Mouse (Mus musculus): ENCODE results near the gene Rab25.

Gene Rab25

GRCm38 (mm10) chr3:88526157-88527131, 21.7 kb downstream of the Rab25 start:
- no peak for DNase-seq (ENCODE audit: low read depth, low spot score)

- DNase-seq (ENCODE audit: low read depth, low spot score): no peak
Measured at GRCm38 (mm10) chr3:88525021-88525420, 23.1 kb downstream of the Rab25 start.

DNA sequence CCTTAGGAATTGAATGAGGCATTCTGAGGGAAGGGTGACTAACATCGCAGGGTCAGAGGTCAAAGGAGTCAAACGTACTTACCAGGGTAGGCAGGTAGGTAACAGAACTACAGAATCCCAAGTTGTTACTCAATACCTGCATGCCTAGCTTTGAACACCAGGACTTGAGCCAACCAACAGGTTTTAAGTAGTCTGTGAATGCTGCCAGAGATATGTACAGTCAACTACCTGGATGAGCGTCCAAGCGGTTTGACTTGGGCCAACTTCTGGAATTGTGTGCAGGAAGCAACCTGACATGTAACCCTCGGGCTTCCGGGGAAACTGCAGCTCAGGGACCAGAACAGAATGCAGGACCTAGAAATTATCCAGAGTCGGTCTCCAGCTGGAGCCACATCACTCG, 25.1 kb downstream of the Rab25 start:
- no peak for DNase-seq (ENCODE audit: low read depth, low spot score)

GRCm38 (mm10) chr3:88521803-88522331, 26.2 kb downstream of the Rab25 start:
- DNase-seq (ENCODE audit: low read depth, low spot score): no peak

DNA sequence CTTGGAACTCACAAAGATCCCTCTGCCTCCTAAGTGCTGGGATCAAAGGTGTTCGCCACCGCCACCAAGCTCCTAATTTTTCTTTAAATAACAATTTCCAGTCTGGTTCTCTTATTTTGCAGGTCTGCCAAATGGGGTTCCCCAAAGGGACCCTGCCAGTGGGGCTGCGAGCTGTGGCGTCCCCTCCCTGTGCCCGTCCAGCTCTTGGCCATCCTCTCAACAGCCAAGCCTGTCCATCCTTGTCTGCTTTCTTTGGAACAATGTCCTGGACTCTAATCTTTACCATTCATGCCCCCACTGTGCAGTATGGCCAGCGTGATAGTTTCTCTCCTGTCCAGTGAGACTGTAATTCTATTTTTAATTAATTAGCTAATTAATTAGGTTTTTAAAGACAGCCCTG, 26.9 kb downstream of the Rab25 start:
- no peak for DNase-seq (ENCODE audit: low read depth, low spot score)

DNA sequence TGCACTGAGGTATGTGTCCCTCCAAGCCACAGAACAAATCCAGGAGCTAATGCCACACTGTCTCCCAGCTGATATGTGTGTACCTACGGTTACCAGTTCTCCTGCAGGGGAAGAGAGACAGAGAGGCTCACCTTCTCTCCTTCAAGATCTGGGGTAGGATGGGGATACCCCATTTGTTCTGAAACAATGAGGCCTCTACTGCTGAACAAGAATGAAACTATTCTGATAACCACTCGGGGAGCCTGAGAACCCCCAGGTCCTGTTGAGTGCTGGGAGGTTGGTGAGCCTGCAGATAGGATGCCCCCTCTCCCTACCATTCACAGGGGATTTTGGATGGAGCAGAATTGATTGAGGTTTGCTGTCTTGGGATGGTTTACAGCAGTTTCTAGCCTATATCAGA, 28.0 kb downstream of the Rab25 start:
- no peak for DNase-seq (ENCODE audit: low read depth, low spot score)

GRCm38 (mm10) chr3:88518411-88518810, 29.7 kb downstream of the Rab25 start:
- DNase-seq (ENCODE audit: low read depth, low spot score): no peak

DNA sequence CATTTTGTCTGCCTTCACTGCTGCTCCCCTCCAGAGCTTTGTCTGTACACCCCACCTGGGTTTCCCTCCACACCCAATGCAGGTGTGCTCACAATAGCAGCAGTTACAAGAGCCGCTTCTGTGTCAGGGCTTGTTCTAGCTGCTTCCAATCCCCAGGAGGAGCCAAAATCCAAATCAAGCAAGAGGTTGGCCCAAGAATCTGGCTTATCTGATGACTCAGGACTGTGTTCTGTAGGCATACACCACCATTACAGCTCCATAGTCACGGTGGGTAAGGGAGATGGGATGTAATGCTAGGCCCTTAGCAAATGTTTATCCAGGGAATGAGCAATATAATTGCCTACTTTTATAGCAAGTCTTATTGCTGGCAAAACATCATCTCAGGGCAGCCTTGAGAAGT, 31.7 kb downstream of the Rab25 start:
- DNase-seq (ENCODE audit: low read depth, low spot score): no peak

DNA sequence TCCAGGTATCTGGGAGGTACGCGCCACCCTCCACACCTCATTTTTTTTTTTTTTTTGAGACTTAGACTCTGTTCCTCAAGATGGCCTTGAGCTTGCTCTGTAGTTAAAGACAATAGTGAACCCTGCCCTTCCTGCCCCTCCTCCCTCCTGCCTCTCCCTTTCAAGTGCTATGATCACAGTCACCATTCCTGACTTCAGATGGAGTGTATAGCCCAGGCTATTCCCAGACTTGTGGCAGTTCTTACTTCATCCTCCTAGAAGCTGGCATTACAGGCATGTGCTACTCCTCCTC, 33.1 kb downstream of the Rab25 start:
- no peak for DNase-seq (ENCODE audit: low read depth, low spot score)

- DNase-seq (ENCODE audit: low read depth, low spot score): no peak
Measured at GRCm38 (mm10) chr3:88514231-88515094, 33.6 kb downstream of the Rab25 start.

GRCm38 (mm10) chr3:88513546-88514115, 34.5 kb downstream of the Rab25 start:
- no peak for DNase-seq (ENCODE audit: low read depth, low spot score)

DNA sequence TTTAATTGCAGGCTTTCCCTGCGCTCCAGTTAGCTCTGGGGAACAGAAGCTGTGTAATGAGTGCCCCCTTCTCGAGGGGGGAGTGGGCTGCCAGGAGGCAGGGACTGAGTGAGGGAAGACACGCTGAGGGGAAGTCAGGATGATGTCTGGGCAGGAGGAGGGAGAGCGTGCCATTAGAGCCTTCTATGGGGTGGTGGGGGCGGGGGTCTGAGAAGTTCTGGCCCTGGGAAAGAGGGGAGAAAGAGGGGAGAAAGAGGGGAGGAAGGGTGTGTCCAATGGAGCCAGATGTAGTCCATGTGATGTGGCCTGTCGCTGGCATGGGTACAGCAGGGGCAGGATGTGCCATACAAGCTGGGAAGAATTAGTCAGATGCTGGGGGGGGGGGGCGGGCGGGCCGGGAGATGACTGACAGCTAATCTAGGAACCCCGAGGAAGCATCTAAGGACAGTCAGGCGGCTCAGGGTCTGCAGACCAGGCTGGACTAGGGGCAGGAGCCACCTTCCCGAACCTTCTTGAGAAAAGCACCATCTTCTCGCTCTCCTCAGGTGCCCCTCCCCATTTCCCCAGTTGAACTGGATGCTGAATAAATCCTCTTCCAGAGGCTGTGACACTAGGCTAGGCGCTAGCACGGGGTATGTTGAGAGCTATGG, 35.1 kb downstream of the Rab25 start:
- DNase-seq (ENCODE audit: low read depth, low spot score): no peak

DNA sequence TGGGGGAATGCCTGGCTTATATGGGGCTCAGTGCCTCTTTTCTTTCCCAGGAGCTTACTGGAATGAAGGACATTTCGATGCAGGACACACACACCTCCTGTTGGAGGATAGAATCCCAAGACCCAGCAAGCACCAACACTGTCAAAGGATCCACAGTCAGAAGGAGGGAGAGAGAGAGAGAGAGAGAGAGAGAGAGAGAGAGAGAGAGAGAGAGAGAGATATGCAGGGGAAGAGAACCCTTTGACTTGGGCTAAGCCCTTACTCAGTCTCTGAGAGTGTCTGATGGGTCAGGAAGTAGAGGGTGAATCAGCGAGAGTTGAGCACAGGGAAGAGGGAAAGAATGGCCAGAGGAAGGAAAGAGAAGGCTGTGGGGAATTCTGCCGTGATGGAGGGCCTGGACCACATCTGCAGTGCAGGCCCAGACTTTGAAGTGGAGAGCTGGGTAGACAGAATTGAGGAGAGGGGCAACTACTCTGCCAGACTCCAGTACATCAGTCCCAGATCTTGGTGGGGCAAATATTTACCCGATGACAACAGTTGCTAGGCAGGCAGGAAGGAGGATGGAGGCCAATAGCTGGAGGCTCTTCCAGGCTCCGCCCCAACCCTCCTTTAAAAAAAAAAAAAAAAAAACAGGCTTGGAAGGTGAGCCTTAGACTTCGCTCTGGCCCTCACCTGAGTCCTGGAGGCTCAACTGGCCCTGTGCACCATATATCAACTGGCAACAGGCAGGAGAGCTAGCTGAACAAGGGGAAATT, 35.8 kb downstream of the Rab25 start:
- no peak for DNase-seq (ENCODE audit: low read depth, low spot score)

DNA sequence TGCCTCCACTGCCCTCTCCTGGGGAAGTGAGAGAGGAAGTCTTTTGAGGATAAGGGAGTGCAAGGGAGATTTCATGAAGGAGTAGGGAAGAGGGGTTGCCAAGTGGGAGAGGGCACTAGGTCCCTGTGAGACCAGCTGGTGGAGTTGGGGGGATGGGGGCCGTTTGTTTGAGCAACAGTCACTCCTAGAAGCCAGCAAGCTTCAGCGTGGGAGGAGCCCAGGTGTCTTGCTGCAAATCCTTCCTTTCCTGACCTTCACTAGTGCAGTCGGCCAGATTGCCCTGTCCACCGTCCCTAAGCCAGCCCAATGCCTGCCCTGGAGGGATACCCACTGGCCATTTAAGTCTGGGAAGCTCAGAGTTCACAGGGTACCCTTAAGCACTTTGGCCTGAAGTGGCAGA, 36.5 kb downstream of the Rab25 start:
- DNase-seq (ENCODE audit: low read depth, low spot score): no peak

DNA sequence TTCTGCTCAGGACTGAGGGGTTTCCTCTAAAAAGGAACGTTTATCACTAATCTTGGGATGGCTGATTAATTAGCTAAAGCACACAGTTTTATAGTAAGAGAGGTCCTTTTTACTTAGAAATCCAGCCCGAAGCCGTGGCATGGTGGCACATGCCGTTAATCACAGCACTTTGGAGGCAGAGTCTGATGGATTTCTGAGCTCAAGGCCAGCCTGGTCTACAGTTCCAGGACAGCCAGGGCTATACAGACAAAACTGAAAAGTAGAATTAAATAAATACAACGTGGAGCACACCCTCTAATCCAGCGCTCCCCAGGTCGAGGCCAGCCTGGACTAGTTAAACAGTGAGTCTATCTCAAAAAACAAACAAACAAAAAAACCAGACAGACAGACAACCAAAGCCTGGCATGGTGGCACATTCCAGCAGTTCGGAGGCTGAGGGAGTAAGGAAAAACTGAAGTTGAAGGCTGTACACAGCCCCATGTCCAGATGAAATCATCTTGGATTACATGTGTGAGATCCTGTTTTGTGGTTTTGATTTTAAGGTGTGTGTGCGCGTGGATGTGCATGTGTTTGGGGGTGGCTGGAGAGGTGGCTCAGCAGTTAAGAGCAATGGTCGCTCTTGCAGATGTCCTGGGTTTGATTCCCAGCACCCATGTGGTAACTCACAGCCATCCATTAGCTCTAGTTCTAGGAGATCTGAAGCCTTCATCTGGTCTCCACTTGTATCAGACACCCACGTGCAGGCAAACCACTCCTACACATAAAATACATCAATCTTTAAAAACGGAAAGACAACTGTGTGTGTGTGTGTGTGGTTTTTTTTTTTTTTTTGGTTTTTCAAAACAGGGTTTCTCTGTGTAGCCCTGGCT, 37.4 kb downstream of the Rab25 start:
- DNase-seq (ENCODE audit: low read depth, low spot score): no peak

DNA sequence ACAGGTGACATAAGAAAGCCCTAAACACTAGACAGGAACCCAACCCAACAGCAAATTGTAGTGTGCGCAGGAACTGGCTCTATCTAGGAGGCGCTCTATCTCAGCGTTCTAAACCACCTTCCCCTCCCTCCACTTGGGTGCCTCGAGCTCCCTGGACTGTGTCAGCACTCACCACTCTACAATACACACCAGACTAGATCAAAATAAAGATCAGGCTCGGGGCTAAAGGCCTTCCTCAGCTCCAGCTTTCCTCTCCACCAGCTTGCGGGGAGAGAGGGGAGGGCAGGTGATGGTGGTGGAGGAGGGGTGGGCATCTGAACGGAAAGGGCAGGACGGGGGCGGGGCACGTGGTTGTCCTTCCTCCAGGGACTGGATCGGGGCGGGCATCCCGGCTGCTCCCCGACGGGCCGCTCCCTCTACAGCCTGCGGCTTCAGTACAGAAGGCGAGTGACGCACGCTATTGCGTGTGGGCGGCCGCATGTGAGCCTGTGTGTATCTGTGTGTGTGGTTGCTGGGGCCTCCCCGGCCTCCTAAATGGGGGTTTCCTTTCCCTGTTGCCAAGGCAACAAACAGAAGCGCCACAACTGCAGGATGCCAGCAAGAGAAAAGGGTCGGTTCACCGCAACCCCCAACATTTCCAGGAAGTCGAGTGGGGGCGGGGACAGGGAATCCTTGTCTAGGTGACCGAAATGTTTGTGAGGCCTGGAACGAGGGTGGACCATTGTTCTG, 38.2 kb downstream of the Rab25 start, which contains the start of gene Lmna:
TSS of gene Lmna (minus strand) at position 265 of the 729 bp plus-strand sequence.
- peak; percentile 78 for DNase-seq (ENCODE audit: low read depth, low spot score)

DNA sequence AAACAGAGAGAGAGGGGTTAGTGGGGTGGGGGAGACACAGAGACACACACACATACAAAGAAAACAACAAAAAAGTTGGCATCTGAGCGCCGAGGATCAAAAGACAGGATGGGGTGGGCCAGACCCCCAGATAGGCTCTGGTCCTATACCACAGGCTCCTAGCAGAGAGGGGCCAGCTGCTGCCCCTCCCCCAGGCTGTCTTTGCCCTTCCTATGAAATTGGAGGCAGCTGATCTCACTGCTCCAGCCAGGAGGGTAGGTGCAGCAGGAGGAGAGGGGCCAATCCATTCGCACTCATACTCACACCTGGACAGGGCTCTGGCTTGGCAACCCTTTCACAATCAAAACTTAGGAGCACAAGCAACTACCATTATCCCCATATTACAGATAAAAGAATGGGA, 38.9 kb downstream of the Rab25 start:
- DNase-seq (ENCODE audit: low read depth, low spot score): no peak

DNA sequence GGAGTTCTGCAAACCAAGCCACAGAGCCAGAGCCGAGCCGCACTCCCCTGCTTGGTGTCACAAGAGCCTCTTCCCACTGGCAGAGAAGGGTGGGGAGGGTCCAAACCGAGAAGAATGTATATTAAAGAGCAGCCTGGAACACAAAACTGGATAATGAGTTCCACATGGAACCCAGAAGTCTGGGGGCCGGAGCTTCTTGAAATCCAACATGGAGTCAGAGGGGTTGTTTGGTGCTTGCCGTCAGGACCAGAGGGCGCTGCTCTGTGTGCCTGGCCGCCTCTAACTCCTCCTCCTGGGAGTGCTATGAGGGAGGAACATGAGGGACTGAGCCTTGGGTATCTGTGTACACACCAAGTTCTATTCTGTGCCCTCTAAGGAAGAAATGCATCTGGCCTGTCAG, 42.3 kb downstream of the Rab25 start:
- no peak for DNase-seq (ENCODE audit: low read depth, low spot score)

GRCm38 (mm10) chr3:88505081-88505480, 43.0 kb downstream of the Rab25 start:
- no peak for DNase-seq (ENCODE audit: low read depth, low spot score)
